Comparison of ENCODE assay signal across 27 mouse cellular contexts in the genomic region with DNA sequence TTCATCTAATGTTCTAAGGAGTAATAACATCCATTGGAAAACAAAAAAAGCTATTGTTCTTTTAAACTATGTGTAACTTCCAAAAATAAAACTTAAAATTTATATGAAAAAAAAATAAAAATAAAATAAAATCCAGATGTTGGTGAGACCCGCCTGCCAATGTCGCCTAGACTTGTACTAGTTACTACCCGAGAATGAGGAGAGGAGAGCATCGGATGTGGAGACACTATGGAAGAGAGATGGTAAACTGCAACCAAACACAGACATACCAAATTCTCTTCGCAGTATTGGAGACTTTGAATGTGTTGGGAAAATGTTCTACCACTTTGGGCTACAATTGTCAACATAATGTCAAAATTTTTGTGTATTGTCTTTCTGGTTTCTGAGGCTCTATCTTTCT. TPM values are rescaled to one million over a fixed set of nuclear protein-coding genes. Genes with fewer than 3 reads are reported as not detected.
A peak's percentile ranks its signal among the peaks of the same experiment; 100 is the strongest.
DNase-seq lines count a peak whose midpoint lies in the region; ATAC-seq and TF ChIP-seq lines count a peak whose summit lies in the region.
"Had no signal": no experiment of that assay in that cellular context is flagged by ENCODE, and none has a peak within 500 bp of the region (broad histone marks: within the 10 kb centered on the region; RNA-seq: fewer than 3 reads in every experiment).

No protein-coding gene starts in this region.

- no peaks in the 10 kb centered on the region for H3K27me3 ChIP-seq in forebrain, embryonic 14.5 days (replicated peaks; ENCODE audit: control insufficient read depth, insufficient read depth, low read length)
- H3K27me3 ChIP-seq in forebrain, postnatal 0 days (ENCODE audit: insufficient read depth, low read length): no peaks in the 10 kb centered on the region
- no peaks in the 10 kb centered on the region for H3K27me3 ChIP-seq in intestine, embryonic 14.5 days (replicated peaks; ENCODE audit: control insufficient read depth, insufficient read depth, low read length)
- no peaks in the 10 kb centered on the region for H3K27me3 ChIP-seq in intestine, postnatal 0 days (replicated peaks; ENCODE audit: control insufficient read depth, insufficient read depth, low read length)
- no peaks in the 10 kb centered on the region for H3K27me3 ChIP-seq in C2C12 (ENCODE audit: control insufficient read depth, insufficient read depth, insufficient read length)
- peaks cover 13% of the 10 kb centered on the region for H3K27me3 ChIP-seq in midbrain, embryonic 11.5 days (ENCODE audit: control insufficient read depth, insufficient read depth, low read length)
- H3K27me3 ChIP-seq: heart, embryonic 12.5 days; intestine, embryonic 15.5 days; limb, embryonic 13.5 days; lung, embryonic 15.5 days had no signal

- H3K4me2 ChIP-seq in forebrain, embryonic 14.5 days (ENCODE audit: low read length): peak overlapping the region; percentile 21; the same call in 1 of the 2 replicates
- no peak overlapping the region for H3K4me2 ChIP-seq in forebrain, postnatal 0 days (ENCODE audit: low read depth)
- no peak overlapping the region for H3K4me2 ChIP-seq in intestine, embryonic 14.5 days (ENCODE audit: low read length)
- no peak overlapping the region for H3K4me2 ChIP-seq in intestine, postnatal 0 days (replicated peaks; ENCODE audit: low read depth)
- no peak overlapping the region for H3K4me2 ChIP-seq in midbrain, embryonic 11.5 days
- H3K4me2 ChIP-seq: liver, embryonic 11.5 days; lung, embryonic 15.5 days; neural tube, embryonic 13.5 days had no signal

- H3K4me3 ChIP-seq in forebrain, embryonic 14.5 days (ENCODE audit: low read depth, low read length): no peak overlapping the region
- no peak overlapping the region for H3K4me3 ChIP-seq in forebrain, postnatal 0 days (ENCODE audit: low read depth, low read length)
- H3K4me3 ChIP-seq in intestine, embryonic 14.5 days (ENCODE audit: low read depth, low read length): no peak overlapping the region
- no peak overlapping the region for H3K4me3 ChIP-seq in intestine, postnatal 0 days (ENCODE audit: low read depth, low read length)
- peak overlapping the region; percentile 18 for H3K4me3 ChIP-seq in C2C12 (ENCODE audit: insufficient read depth, poor library complexity, severe bottlenecking)
- no peak overlapping the region for H3K4me3 ChIP-seq in embryonic fibroblast, embryonic 13.5 days (ENCODE audit: insufficient read depth, low read length)
- no peak overlapping the region for H3K4me3 ChIP-seq in midbrain, embryonic 11.5 days (ENCODE audit: low read depth, low read length)
- H3K4me3 ChIP-seq: heart, embryonic 12.5 days; hindbrain, embryonic 15.5 days; intestine, embryonic 15.5 days; layer of hippocampus, adult 2 months; left cerebral cortex, adult 2 months; limb, embryonic 13.5 days; lung, embryonic 15.5 days; neural tube, embryonic 13.5 days had no signal

- WGBS in forebrain, embryonic 14.5 days: 11% methylated on average over 5 of the region's 5 CpGs
- WGBS in forebrain, postnatal 0 days: 17% methylated on average over 5 of the region's 5 CpGs
- 72% methylated on average over 5 of the region's 5 CpGs for WGBS in intestine, embryonic 14.5 days
- 86% methylated on average over 5 of the region's 5 CpGs for WGBS in intestine, postnatal 0 days
- WGBS in midbrain, embryonic 11.5 days: 18% methylated on average over 5 of the region's 5 CpGs

- H3K27ac ChIP-seq in forebrain, embryonic 14.5 days (ENCODE audit: low read depth, low read length): no peak overlapping the region
- no peak overlapping the region for H3K27ac ChIP-seq in forebrain, postnatal 0 days (ENCODE audit: low read depth, low read length)
- peak overlapping the region; percentile 27; the same call in 1 of the 2 replicates for H3K27ac ChIP-seq in intestine, embryonic 14.5 days (ENCODE audit: low read depth)
- no peak overlapping the region for H3K27ac ChIP-seq in intestine, postnatal 0 days (ENCODE audit: low read depth, low read length)
- peak overlapping the region; percentile 95 for H3K27ac ChIP-seq in embryonic fibroblast, embryonic 13.5 days (ENCODE audit: insufficient read depth, low read length)
- H3K27ac ChIP-seq in midbrain, embryonic 11.5 days (ENCODE audit: low read depth, low read length): no peak overlapping the region
- H3K27ac ChIP-seq: hindbrain, embryonic 15.5 days; intestine, embryonic 15.5 days; layer of hippocampus, adult 2 months; left cerebral cortex, adult 2 months; lung, embryonic 15.5 days; neural tube, embryonic 13.5 days had no signal

- TF ChIP-seq POLR2A in embryonic fibroblast, embryonic 13.5 days (IDR thresholded peaks at IDR 0.05; ENCODE audit: low read depth, low read length): no peak

- H3ac ChIP-seq in C2C12 (ENCODE audit: control insufficient read depth, insufficient read length, low read depth): peak overlapping the region; percentile 52

- H3K79me2 ChIP-seq in C2C12 (ENCODE audit: control insufficient read depth, insufficient read depth): no peaks in the 10 kb centered on the region

- no peak for TF ChIP-seq CTCF in forebrain, postnatal 0 days (IDR thresholded peaks at IDR 0.05; ENCODE audit: low read depth)
- TF ChIP-seq CTCF in intestine, postnatal 0 days (IDR thresholded peaks at IDR 0.05; ENCODE audit: low read depth): no peak
- no peak for TF ChIP-seq CTCF in C2C12 (IDR thresholded peaks at IDR 0.05; ENCODE audit: control insufficient read depth, insufficient read depth, insufficient read length)
- no peak for TF ChIP-seq CTCF in embryonic fibroblast, embryonic 13.5 days (IDR thresholded peaks at IDR 0.05; ENCODE audit: borderline replicate concordance, insufficient read depth, low read length)

- no peaks in the 10 kb centered on the region for H3K79me3 ChIP-seq in C2C12 (ENCODE audit: low read depth)

- ATAC-seq in forebrain, embryonic 14.5 days: no peak
- no peak for ATAC-seq in forebrain, postnatal 0 days
- no peak for ATAC-seq in intestine, embryonic 14.5 days (replicated peaks; ENCODE audit: low FRiP score, low TSS enrichment, low read depth)
- ATAC-seq in intestine, postnatal 0 days: no peak
- no peak for ATAC-seq in midbrain, embryonic 11.5 days (ENCODE audit: low FRiP score)
- ATAC-seq: activated CD4-positive, CD25-positive, alpha-beta regulatory T cell, adult 4 months; CD4-positive, CD25-positive, alpha-beta regulatory T cell, adult 4 months; forebrain, embryonic 16.5 days; intestine, embryonic 15.5 days; midbrain, embryonic 16.5 days had no signal

- no peaks in the 10 kb centered on the region for H3K9me3 ChIP-seq in forebrain, embryonic 14.5 days (replicated peaks; ENCODE audit: control insufficient read depth, low read length)
- H3K9me3 ChIP-seq in forebrain, postnatal 0 days (ENCODE audit: low read length): no peaks in the 10 kb centered on the region
- no peaks in the 10 kb centered on the region for H3K9me3 ChIP-seq in intestine, embryonic 14.5 days (ENCODE audit: control insufficient read depth, low read length)
- no peaks in the 10 kb centered on the region for H3K9me3 ChIP-seq in intestine, postnatal 0 days (ENCODE audit: control insufficient read depth)
- H3K9me3 ChIP-seq in midbrain, embryonic 11.5 days (ENCODE audit: control insufficient read depth, low read length): no peaks in the 10 kb centered on the region
- H3K9me3 ChIP-seq: heart, embryonic 12.5 days; hindbrain, embryonic 15.5 days; intestine, embryonic 15.5 days; limb, embryonic 13.5 days; lung, embryonic 15.5 days; midbrain, embryonic 10.5 days; neural tube, embryonic 13.5 days had no signal

- peaks cover 5% of the 10 kb centered on the region for H3K4me1 ChIP-seq in forebrain, embryonic 14.5 days (ENCODE audit: control insufficient read depth, insufficient read depth, low read length)
- H3K4me1 ChIP-seq in forebrain, postnatal 0 days (ENCODE audit: insufficient read depth): no peaks in the 10 kb centered on the region
- H3K4me1 ChIP-seq in intestine, embryonic 14.5 days (replicated peaks; ENCODE audit: control insufficient read depth, insufficient read depth, low read length): peaks cover 9% of the 10 kb centered on the region
- no peaks in the 10 kb centered on the region; the same call in 1 of the 2 replicates for H3K4me1 ChIP-seq in intestine, postnatal 0 days (replicated peaks; ENCODE audit: control insufficient read depth, insufficient read depth, low read length)
- H3K4me1 ChIP-seq in embryonic fibroblast, embryonic 13.5 days (ENCODE audit: control insufficient read depth, insufficient read depth, low read length): peaks cover 18% of the 10 kb centered on the region
- peaks cover 22% of the 10 kb centered on the region for H3K4me1 ChIP-seq in midbrain, embryonic 11.5 days (ENCODE audit: control insufficient read depth, insufficient read depth, low read length)

- no peak overlapping the region for H3K9ac ChIP-seq in forebrain, embryonic 14.5 days (ENCODE audit: low read length)
- no peak overlapping the region for H3K9ac ChIP-seq in forebrain, postnatal 0 days
- no peak overlapping the region for H3K9ac ChIP-seq in intestine, embryonic 14.5 days (ENCODE audit: low read length)
- H3K9ac ChIP-seq in intestine, postnatal 0 days (ENCODE audit: low read depth, low read length): no peak overlapping the region
- no peak overlapping the region for H3K9ac ChIP-seq in midbrain, embryonic 11.5 days (ENCODE audit: low read length)
- H3K9ac ChIP-seq: heart, embryonic 12.5 days; hindbrain, embryonic 15.5 days; intestine, embryonic 15.5 days; limb, embryonic 13.5 days; lung, embryonic 15.5 days; neural tube, embryonic 13.5 days had no signal

- DNase-seq in forebrain, embryonic 14.5 days (ENCODE audit: low spot score): no peak
- DNase-seq in forebrain, postnatal 0 days: no peak
- no peak for DNase-seq in intestine, embryonic 14.5 days (ENCODE audit: low spot score)
- DNase-seq in midbrain, embryonic 11.5 days (ENCODE audit: low spot score, missing footprints): no peak
- DNase-seq: cerebellum, adult 18-20 months; gastrocnemius, postnatal 10 days; kidney, postnatal 36 days; right cerebral cortex, postnatal 14 days; thymus, adult 2 months; thymus, postnatal 36 days had no signal

- H3K36me3 ChIP-seq in forebrain, embryonic 14.5 days (ENCODE audit: control insufficient read depth, insufficient read depth, low read length): no peaks in the 10 kb centered on the region
- no peaks in the 10 kb centered on the region for H3K36me3 ChIP-seq in forebrain, postnatal 0 days (ENCODE audit: insufficient read depth)
- H3K36me3 ChIP-seq in intestine, embryonic 14.5 days (ENCODE audit: control insufficient read depth, insufficient read depth, low read length): no peaks in the 10 kb centered on the region
- H3K36me3 ChIP-seq in intestine, postnatal 0 days (ENCODE audit: control insufficient read depth, insufficient read depth): no peaks in the 10 kb centered on the region
- no peaks in the 10 kb centered on the region for H3K36me3 ChIP-seq in C2C12 (ENCODE audit: control insufficient read depth, insufficient read depth)
- no peaks in the 10 kb centered on the region for H3K36me3 ChIP-seq in midbrain, embryonic 11.5 days (ENCODE audit: control insufficient read depth, insufficient read depth, low read length)
- H3K36me3 ChIP-seq: heart, embryonic 12.5 days; hindbrain, embryonic 15.5 days; intestine, embryonic 15.5 days; limb, embryonic 13.5 days; lung, embryonic 15.5 days; midbrain, embryonic 10.5 days; neural tube, embryonic 13.5 days had no signal

RNA-seq across cellular contexts. Expression of a gene that starts 32.8 kb away (rescaled TPM):
- polyA plus RNA-seq in forebrain, embryonic 14.5 days (2014; fragmentation: Nextera tagmentation; extraction: Ambion mirVana): 12.9 and 16.7 TPM in 2 replicates
- total RNA-seq in forebrain, postnatal 0 days (2014; rRNA removed): 9.7 and 12.2 TPM in 2 replicates
- polyA plus RNA-seq in forebrain, postnatal 0 days (2015; fragmentation: Nextera tagmentation; extraction: Ambion mirVana): 8.8 and 14.4 TPM in 2 replicates
- 13.4 and 15.4 TPM in 2 replicates for polyA plus RNA-seq in intestine, embryonic 14.5 days (2014; fragmentation: Nextera tagmentation; extraction: Ambion mirVana)
- 12.2 and 13.4 TPM in 2 replicates for polyA plus RNA-seq in intestine, postnatal 0 days (2015; fragmentation: Nextera tagmentation; extraction: Ambion mirVana)
- polyA plus RNA-seq in C2C12 (2012; fragmentation: generic; extraction: Trizol): 2.6 TPM
- 11.4 and 11.6 TPM in 2 replicates for polyA plus RNA-seq in embryonic fibroblast, embryonic 13.5 days (2011; ENCODE audit: insufficient read length, low read depth, missing spikeins)
- 13.7 and 16.7 TPM in 2 replicates for polyA plus RNA-seq in midbrain, embryonic 11.5 days (2014; fragmentation: Nextera tagmentation; extraction: Ambion mirVana)

RNA-seq across cellular contexts. Expression of a gene that starts 40.2 kb away (rescaled TPM):
- 80.3 and 82.9 TPM in 2 replicates for polyA plus RNA-seq in forebrain, embryonic 14.5 days (2014; fragmentation: Nextera tagmentation; extraction: Ambion mirVana)
- total RNA-seq in forebrain, postnatal 0 days (2014; rRNA removed): 101 and 108 TPM in 2 replicates
- polyA plus RNA-seq in forebrain, postnatal 0 days (2015; fragmentation: Nextera tagmentation; extraction: Ambion mirVana): 28.2 and 34.1 TPM in 2 replicates
- 67.4 and 76.8 TPM in 2 replicates for polyA plus RNA-seq in intestine, embryonic 14.5 days (2014; fragmentation: Nextera tagmentation; extraction: Ambion mirVana)
- 18.7 and 21.3 TPM in 2 replicates for polyA plus RNA-seq in intestine, postnatal 0 days (2015; fragmentation: Nextera tagmentation; extraction: Ambion mirVana)
- polyA plus RNA-seq in C2C12 (2012; fragmentation: generic; extraction: Trizol): 30.2 TPM
- polyA plus RNA-seq in embryonic fibroblast, embryonic 13.5 days (2011; ENCODE audit: insufficient read length, low read depth, missing spikeins): 121 and 125 TPM in 2 replicates
- 93.5 and 111 TPM in 2 replicates for polyA plus RNA-seq in midbrain, embryonic 11.5 days (2014; fragmentation: Nextera tagmentation; extraction: Ambion mirVana)
- polyA plus RNA-seq: CD4-positive, CD25-positive, alpha-beta regulatory T cell, adult 4 months had no signal

Comparison
In these comparisons a context has a peak if more than half of its experiments do, and no peak if none do; other contexts are left out.
1. H3K27ac ChIP-seq: peak in intestine, embryonic 14.5 days (single experiment) and embryonic fibroblast, embryonic 13.5 days (single experiment); none in forebrain, embryonic 14.5 days (single experiment), forebrain, postnatal 0 days (single experiment), intestine, postnatal 0 days (single experiment) and midbrain, embryonic 11.5 days (single experiment).